10 mouse cellular contexts compared by ENCODE assay signal in the genomic region with DNA sequence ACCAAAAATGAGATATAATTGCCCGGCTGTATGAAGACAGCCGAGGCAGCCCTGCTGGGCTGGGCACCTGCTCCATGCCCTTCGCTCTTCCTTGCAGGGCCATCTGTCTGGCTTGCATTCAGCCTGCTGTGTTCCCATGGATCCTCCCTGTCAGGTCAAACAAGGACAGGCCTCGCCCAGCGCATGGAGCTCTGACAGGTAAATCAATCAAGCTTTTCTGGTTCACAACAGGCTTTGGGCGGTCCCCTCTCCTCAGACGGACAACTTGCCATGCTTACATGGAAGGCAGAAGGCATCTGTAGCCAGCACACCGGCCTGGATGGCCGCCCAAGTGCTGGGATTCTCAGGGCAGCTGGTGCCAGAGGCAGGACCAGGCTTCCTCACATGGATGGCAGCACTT. TPM values are rescaled to one million over a fixed set of nuclear protein-coding genes. Genes with fewer than 3 reads are reported as not detected.
DNase-seq lines count a peak whose midpoint lies in the region; ATAC-seq and TF ChIP-seq lines count a peak whose summit lies in the region.
"Had no signal": no experiment of that assay in that cellular context is flagged by ENCODE, and none has a peak within 500 bp of the region (broad histone marks: within the 10 kb centered on the region; RNA-seq: fewer than 3 reads in every experiment).

No protein-coding gene starts in this region.

- in situ Hi-C loops in ES-E14 (cut with MboI; ENCODE audit: low sequenced_read_pairs in 2 of 2, unreplicated experiment in 2 of 2), result no loop called here

- peak; percentile 53 for DNase-seq in adrenal gland, adult 2 months
- DNase-seq in adrenal gland, postnatal 4 days (ENCODE audit: low spot score in 2 of 2), result no peak
- no peak for DNase-seq in ES-E14 (ENCODE audit: low read depth, low spot score)
- peak; percentile 81 to 83 for DNase-seq in cerebellum, postnatal 25 days
- peak; percentile 60 for DNase-seq in kidney, adult 9 months
- no peak for DNase-seq in urinary bladder, postnatal 14 days (ENCODE audit: low spot score)
- DNase-seq in left cerebral cortex, postnatal 10 days (ENCODE audit: extremely low spot score in 1 of 2, low spot score in 2 of 2), result no peak

- intact Hi-C loops in left cerebral cortex, postnatal 10 days (cut with DNase I), result no loop called here

- H3K4me2 ChIP-seq in forebrain, embryonic 12.5 days, result no peak overlapping the region
- H3K4me2 ChIP-seq: liver, embryonic 15.5 days had no signal

- no peaks in the 10 kb centered on the region for H3K36me3 ChIP-seq in ES-E14 (ENCODE audit: control insufficient read depth, insufficient read depth, low read length, poor library complexity, severe bottlenecking)
- H3K36me3 ChIP-seq in forebrain, embryonic 12.5 days (replicated peaks), result no peaks in the 10 kb centered on the region
- H3K36me3 ChIP-seq: liver, embryonic 15.5 days had no signal

- H3K9ac ChIP-seq in ES-E14 (ENCODE audit: insufficient read depth, low read depth, low read length, poor library complexity, severe bottlenecking), result peak overlapping the region; percentile 19; the same call in 1 of the 2 replicates
- H3K9ac ChIP-seq in forebrain, embryonic 12.5 days, result no peak overlapping the region
- H3K9ac ChIP-seq: liver, embryonic 15.5 days had no signal

- H3K27me3 ChIP-seq in forebrain, embryonic 12.5 days, result no peaks in the 10 kb centered on the region; the same call in 1 of the 2 replicates
- H3K27me3 ChIP-seq: liver, embryonic 15.5 days had no signal

- H3K27ac ChIP-seq in ES-E14 (ENCODE audit: insufficient read depth, low read depth, low read length, poor library complexity, severe bottlenecking), result 0 out of 2 replicates have a peak overlapping the region, but pooled peaks have one; percentile 9
- H3K27ac ChIP-seq in forebrain, embryonic 12.5 days, result no peak overlapping the region
- H3K27ac ChIP-seq: liver, embryonic 15.5 days had no signal

- H3K4me1 ChIP-seq in ES-E14 (ENCODE audit: control insufficient read depth in 2 of 2, insufficient read depth in 2 of 2, low read length in 2 of 2, poor library complexity in 1 of 2), result peaks cover 3% of the 10 kb centered on the region in 2 experiments; a peak in 2 of 4 replicates
- H3K4me1 ChIP-seq in forebrain, embryonic 12.5 days, result no peaks in the 10 kb centered on the region
- H3K4me1 ChIP-seq: liver, embryonic 15.5 days had no signal

- no peaks in the 10 kb centered on the region for H3K9me3 ChIP-seq in ES-E14 (ENCODE audit: control insufficient read depth, insufficient read depth, low read depth, low read length)
- peaks cover 3% of the 10 kb centered on the region; the same call in 1 of the 2 replicates for H3K9me3 ChIP-seq in forebrain, embryonic 12.5 days
- H3K9me3 ChIP-seq: liver, embryonic 15.5 days had no signal

- ATAC-seq in forebrain, embryonic 12.5 days (ENCODE audit: low FRiP score), result no peak

- WGBS in forebrain, embryonic 12.5 days, result 80% methylated on average over 9 of the region's 9 CpGs

- H3K4me3 ChIP-seq in ES-E14 (ENCODE audit: insufficient read depth in 1 of 2, low read depth in 1 of 2, low read length in 2 of 2, poor library complexity in 1 of 2, severe bottlenecking in 1 of 2), result peak overlapping the region; percentile 16 to 28; a peak in 3 of 4 replicates
- H3K4me3 ChIP-seq in forebrain, embryonic 12.5 days (replicated peaks), result no peak overlapping the region
- H3K4me3 ChIP-seq: liver, embryonic 15.5 days had no signal

TF ChIP-seq in ES-E14, 5 proteins besides CTCF, POLR2A, EP300 and RAD21:
- TF ChIP-seq ZNF384 (IDR thresholded peaks at IDR 0.05; ENCODE audit: low read depth, low read length) (no peak), HCFC1 (IDR thresholded peaks at IDR 0.05; ENCODE audit: borderline replicate concordance, insufficient read depth, low read length) (no peak), ZC3H11A (IDR thresholded peaks at IDR 0.05; ENCODE audit: borderline replicate concordance, low read depth, low read length) (no peak), CHD2 (IDR thresholded peaks at IDR 0.05; ENCODE audit: low read depth, low read length) (no peak), MAFK (IDR thresholded peaks at IDR 0.05; ENCODE audit: insufficient read depth, low read depth, low read length) (no peak)
TF ChIP-seq in ES-E14: peak in this region for 0.

RNA-seq across cellular contexts. Expression of a gene that starts 7.9 kb away (rescaled TPM):
- total RNA-seq in adrenal gland, adult 2 months (2021), result not detected
- 0.07 TPM in 1 of 2 replicates, not detected in the other for polyA plus RNA-seq in adrenal gland, adult 2 months (2012; rRNA removed)
- under 1 TPM; 0.37 to 0.42 TPM for total RNA-seq in adrenal gland, postnatal 4 days (2021)
- total RNA-seq in ES-E14 (2012; rRNA removed), result 0.13 TPM in 1 of 2 replicates, not detected in the other
- not detected in 2 replicates for polyA plus RNA-seq in forebrain, embryonic 12.5 days (2016; fragmentation: Nextera tagmentation; extraction: Ambion mirVana)
- not detected for total RNA-seq in left cerebral cortex, postnatal 10 days (2021)
- total RNA-seq: monocyte, adult 5-6 weeks had no signal
- polyA plus RNA-seq: liver, embryonic 15.5 days had no signal

RNA-seq across cellular contexts. Expression of a gene that starts 24.2 kb away (rescaled TPM):
- total RNA-seq in adrenal gland, adult 2 months (2021), result 100 to 1,000 TPM; 240 to 255 TPM
- 8.0 and 10.3 TPM in 2 replicates for polyA plus RNA-seq in adrenal gland, adult 2 months (2012; rRNA removed)
- 100 to 1,000 TPM; 280 to 349 TPM for total RNA-seq in adrenal gland, postnatal 4 days (2021)
- 229 and 259 TPM in 2 replicates for total RNA-seq in ES-E14 (2012; rRNA removed)
- polyA plus RNA-seq in forebrain, embryonic 12.5 days (2016; fragmentation: Nextera tagmentation; extraction: Ambion mirVana), result 447 and 449 TPM in 2 replicates
- 100 to 1,000 TPM; 190 TPM for total RNA-seq in left cerebral cortex, postnatal 10 days (2021)

RNA-seq across cellular contexts. Expression of a gene that starts 48.7 kb away (rescaled TPM):
- total RNA-seq in adrenal gland, adult 2 months (2021), result 1 to 10 TPM in 1 of 2 experiments, under 1 TPM in 1; 0.55 to 5.6 TPM
- polyA plus RNA-seq in adrenal gland, adult 2 months (2012; rRNA removed), result 3.5 and 6.5 TPM in 2 replicates
- total RNA-seq in adrenal gland, postnatal 4 days (2021), result 10 to 100 TPM in 1 of 2 experiments, 1 to 10 TPM in 1; 1.1 to 14.8 TPM
- total RNA-seq in ES-E14 (2012; rRNA removed), result 3.7 and 5.9 TPM in 2 replicates
- 0.27 and 0.50 TPM in 2 replicates for polyA plus RNA-seq in forebrain, embryonic 12.5 days (2016; fragmentation: Nextera tagmentation; extraction: Ambion mirVana)
- 1 to 10 TPM; 1.6 to 1.7 TPM for total RNA-seq in left cerebral cortex, postnatal 10 days (2021)

RNA-seq across cellular contexts. Expression of a gene that starts 59.7 kb away (rescaled TPM):
- total RNA-seq in adrenal gland, adult 2 months (2021), result 10 to 100 TPM; 75.6 to 79.4 TPM
- polyA plus RNA-seq in adrenal gland, adult 2 months (2012; rRNA removed), result 123 and 157 TPM in 2 replicates
- 10 to 100 TPM; 55.9 to 60.3 TPM for total RNA-seq in adrenal gland, postnatal 4 days (2021)
- 165 and 199 TPM in 2 replicates for total RNA-seq in ES-E14 (2012; rRNA removed)
- polyA plus RNA-seq in forebrain, embryonic 12.5 days (2016; fragmentation: Nextera tagmentation; extraction: Ambion mirVana), result 163 and 166 TPM in 2 replicates
- total RNA-seq in left cerebral cortex, postnatal 10 days (2021), result 10 to 100 TPM; 82.0 to 88.0 TPM

Comparison
In these comparisons a context has a peak if more than half of its experiments do, and no peak if none do; other contexts are left out.
1. DNase-seq: peak in adrenal gland, adult 2 months (single experiment), cerebellum, postnatal 25 days (2 of 2) and kidney, adult 9 months (single experiment); none in adrenal gland, postnatal 4 days (0 of 2), ES-E14 (single experiment), urinary bladder, postnatal 14 days (single experiment) and left cerebral cortex, postnatal 10 days (0 of 2).